Mouse (Mus musculus) thymus, postnatal 36 days (tissue): ENCODE measurements around the gene Foxred2.

ENCODE experiments used
- DNase-seq, 2 experiments: peaks; one replicate each; pipeline ENCODE4 v3.0.0; 2022; ENCODE audit warnings: mixed read lengths in 2 of 2

Foxred2 gene

DNA sequence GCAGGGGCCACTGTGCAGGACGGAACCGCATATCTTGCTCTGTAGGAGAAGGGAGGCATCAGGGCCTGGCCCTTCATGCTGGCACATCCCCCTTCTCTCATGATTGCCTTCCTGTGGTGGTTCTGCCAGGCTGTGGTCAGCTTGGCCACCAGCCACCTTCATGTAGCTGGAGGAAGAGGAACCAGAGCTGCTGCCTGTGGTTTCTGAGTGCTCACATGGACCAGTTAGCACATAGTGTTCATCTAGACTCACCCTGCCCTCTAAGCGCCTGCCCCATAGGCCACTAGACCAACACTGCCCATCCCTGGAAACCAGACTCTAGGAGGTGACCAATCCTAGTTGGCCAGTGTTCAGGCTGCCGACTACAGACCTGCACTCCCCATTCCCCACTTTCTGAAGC lies 10.8 kb downstream of the Foxred2 start:
- DNase-seq, result no peak

DNA sequence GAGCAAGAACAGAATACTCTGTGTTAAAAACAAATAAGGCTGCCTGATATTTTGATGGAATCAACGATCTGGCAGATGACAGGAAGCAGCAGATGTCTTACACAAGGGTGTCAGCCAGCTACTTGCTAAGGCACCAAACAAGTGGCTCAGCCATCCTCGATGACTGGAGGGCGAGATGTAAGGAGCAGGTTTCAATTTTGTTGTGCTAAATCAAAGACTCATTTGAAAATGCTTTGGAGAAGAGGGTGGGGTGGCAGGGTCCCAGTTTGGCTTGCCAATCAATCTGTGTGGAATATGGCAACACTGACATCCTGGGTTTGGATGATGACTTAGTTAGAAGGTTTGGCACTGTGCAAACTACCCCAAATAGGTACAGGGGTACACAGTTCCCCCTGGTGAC lies 15.0 kb downstream of the Foxred2 start:
- no peak for DNase-seq

DNA sequence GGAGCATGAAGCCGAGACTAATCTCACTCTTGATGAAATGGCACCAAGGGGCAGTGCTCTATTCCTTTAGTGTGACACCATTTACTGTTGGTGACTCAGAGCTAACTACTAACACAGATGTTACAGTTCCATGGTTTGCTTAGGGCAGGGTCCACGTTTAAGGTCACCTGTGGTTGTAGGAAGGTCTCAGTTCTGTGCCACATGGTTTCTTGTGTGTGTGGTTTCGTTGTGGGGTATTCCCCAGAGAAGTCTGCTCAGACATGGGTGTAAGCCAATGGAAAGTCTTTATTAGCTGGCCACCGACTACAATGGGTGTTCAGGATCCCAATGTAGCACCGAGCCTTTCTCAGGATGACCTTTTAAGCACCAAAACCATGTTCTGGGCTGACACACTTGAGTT lies 18.0 kb downstream of the Foxred2 start:
- no peak for DNase-seq

DNA sequence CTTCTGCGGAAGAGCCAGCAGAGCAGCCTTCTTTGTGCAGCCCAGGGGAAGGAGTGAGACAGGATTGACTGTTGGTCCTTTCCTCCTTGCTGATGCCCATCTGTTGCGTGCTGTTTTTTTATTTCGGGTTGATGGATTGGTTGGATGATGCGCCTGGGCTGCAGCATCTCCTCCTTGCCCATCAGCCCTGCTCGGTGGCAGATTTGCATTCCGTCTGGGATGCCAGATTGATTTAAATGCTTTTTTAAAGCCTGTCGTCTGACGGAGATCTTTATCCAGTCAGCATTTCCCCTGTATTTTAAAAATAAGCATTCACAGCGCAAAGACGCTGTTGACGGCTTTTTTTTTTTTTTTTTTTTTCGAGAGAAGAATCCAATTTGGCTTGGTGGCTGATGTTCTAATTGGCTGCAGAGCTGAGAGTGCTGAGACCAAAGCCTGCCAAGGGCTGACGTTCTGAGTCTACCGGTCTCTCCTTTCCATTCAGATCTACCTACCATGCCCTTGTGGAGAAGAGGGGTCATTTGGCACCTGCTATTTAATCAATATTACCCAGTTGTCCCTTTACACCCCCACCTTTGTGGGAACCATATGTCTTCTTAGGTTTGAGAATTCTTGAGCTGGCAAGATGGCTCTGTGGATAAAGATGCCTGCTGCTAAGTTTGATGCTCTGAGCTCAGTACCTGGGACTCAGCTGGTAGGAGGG lies 20.7 kb downstream of the Foxred2 start:
- DNase-seq, result no peak

DNA sequence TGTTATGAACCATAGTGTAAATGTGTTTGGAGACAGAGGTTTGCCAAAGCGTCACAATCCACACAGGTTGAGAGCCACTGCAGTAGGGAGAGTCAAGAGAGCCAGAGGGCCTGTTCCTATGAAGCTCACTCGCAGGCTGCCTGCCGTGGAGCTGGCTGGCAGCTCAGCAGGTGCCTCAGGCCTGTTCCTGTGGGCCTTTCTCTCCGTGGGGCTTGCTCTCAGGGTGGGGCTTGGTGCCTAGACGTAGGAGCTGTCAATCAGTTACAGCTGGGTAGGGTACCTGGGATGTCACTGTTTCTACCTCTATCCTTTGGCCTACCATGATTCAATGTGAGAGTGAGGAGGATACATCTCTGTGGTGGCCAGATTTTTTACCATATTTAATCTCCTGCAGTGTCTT lies 21.6 kb downstream of the Foxred2 start:
- DNase-seq, result no peak

DNA sequence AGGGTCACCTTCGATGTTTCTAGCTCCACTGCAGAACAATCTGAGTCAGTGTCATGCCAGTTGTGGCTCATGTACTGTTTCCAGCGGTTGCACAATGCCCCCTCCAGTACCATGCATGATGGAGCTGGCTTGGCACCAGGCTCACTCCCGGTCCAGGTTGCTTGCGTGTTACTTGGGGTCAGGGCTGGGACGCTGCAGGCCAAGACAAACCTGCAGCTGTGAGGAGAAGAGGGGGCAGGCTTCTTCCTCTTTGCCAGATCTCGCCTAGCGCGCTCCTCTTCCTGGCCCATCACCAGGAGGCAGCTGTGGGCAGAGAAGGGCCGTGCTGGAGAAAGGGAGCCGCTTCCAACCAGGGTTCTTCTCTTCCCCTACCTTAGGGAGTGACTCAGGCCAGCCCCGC lies 22.2 kb downstream of the Foxred2 start:
- DNase-seq, result peak in 1 of 2 experiments; percentile 8

DNA sequence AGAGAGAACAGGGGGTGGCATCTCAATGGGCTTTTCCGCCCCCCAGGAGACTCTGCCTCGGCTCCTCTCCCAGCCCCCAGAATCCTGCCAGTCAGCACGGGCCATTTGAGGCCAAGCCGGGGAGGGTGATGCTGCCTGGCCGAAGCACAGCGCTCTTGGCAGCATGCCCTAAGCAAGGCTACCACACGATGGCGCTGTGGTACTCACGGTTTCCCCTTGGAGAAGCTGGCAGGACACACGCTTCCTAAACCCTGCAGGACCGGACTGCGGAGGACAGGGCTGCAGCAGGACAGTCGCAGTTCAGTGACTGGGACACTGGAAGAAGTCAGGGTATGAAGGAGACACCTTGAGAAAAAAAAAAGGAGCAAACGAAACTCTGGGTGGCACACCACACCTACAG lies 22.8 kb downstream of the Foxred2 start:
- DNase-seq, result peak; percentile 87 to 94

DNA sequence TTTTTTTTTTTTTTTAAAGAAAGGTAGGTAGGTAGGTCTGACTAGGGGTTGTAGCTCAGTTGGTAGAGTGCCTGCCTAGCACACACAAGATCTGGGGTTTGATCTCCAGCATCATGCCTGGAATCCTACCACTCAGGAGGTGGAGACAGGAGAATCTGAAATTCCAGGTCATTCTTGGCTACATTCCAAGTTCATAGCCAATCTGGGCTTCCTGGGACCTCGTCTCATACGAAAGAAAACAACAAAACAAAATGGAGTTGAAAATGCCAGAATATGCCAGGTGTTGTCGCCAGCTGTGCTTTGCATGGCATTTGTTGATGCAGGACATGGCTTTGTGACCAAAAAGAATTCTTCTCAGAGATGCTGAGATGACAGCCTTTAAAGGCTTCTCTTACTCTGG lies 23.3 kb downstream of the Foxred2 start:
- no peak for DNase-seq

DNA sequence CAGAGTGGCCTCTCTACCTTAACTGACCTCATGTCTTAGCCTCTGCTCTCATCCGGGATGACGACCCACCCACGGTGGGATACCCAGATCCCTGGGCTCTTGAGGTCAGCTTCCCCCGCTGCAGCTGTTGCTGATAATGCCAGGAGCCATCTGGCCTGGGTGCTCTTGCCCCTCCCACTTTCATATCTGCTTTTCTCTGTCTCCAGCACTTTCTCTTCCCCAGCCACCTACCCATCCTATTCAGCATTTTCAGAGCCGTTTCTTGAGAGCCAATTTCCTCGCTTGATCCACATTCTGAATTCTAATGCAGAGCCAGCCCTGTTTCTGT lies 24.9 kb downstream of the Foxred2 start:
- DNase-seq, result no peak

DNA sequence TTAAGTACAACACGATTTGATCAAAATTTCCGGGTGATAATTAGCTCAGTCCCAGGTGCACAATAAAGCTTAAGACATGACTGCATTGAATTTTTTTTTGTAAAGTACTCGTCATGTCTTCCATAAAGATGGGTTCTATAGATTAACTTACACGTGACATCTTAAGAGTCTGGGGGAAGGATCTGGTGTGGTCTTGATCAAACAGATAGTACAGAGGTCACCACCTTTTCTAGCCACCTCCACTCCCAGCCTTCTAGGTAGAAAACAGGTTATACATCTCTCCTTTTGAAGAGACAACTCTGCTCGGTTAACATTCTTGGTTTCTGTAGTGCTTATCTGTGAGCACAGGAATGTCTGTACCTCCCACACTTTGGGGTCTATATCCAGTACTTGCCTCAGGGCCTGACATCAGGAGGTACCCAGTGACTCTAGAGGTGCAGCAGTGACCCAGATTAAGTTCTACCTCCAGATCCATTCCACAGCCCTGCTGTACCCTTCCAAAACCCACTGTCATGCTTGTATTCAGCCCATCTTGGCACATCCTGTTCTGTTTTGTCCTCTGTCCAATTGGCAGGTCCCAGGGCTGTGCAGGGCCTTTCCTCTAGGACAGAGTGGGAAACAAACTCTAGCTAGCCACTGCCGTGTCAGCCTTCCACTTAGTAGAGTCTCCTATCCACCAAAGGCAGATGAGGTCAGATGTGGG lies 25.4 kb downstream of the Foxred2 start:
- no peak for DNase-seq

DNA sequence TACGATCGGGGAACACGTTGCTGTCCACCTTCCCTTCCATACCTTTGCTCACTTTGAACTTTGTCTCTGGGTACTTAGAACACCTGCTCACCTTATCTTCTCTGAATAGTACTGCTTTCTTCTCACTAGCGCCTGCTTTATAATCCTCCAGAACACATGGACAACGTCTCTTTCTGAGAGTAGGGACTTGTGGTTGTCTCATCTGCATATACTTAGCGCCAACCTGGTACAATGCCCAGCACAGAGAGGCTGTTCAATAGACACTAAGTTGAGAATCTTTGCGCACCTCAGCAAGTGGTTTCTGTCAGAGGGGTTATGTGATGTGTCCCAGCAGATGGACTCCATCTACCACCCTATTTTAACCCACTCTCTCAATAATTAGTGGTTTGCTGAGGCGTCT lies 26.7 kb downstream of the Foxred2 start:
- DNase-seq, result no peak

DNA sequence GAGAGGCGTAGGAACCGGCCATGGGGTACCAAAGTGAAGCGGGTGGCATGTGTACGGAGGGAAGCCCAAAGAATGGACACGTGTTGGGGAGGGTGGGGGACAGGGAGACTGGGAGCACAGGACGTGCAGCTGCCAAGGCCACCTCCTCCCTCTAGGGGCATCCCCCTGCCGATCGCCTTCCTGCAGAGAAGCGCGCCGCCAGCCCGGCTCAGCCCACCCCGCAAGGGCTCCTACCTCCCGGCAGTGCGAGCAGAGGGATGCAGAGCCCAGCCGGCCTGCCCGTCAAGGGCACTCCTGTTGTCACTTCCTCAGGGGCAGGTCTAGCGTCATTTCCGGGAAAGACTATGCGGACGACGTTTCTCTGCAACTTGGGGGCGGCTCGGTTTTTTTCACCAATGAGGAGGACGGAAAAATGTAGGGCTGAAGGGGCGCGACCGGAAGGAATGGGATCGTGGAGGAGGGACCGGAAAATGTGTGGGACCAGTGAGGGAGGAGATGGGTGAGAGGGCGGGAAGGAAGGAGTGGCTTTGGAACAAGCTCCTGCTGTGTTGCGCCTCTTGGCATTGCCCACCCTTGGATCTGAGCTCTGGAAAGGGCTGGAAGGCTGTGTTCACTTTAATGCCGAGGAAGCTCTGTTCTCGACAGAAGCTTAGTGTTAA lies 27.7 kb downstream of the Foxred2 start, which contains the start of gene Txn2:
Gene Txn2 (minus strand): TSS at position 334 of the 659 bp plus-strand sequence.
- peak; percentile 92 to 95 for DNase-seq

DNA sequence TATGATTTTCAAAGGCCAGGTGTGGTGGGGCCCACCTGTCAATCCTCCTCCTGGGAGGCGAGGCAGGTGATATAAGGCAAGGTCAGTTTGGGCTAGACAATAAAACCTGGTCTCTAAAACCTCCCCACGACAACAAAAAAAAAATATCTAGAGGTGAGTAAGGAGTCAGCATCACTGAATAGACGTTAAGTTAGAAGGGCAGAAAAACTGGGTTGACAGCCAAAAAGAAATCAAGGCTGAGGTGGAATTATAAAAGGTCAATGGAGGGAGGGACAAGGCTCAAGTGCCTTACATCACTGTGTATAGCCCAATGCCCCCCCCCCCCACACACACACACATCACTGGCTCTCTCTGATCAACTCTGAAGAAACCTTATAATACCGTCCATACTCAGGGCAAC lies 28.4 kb downstream of the Foxred2 start:
- DNase-seq, result no peak

DNA sequence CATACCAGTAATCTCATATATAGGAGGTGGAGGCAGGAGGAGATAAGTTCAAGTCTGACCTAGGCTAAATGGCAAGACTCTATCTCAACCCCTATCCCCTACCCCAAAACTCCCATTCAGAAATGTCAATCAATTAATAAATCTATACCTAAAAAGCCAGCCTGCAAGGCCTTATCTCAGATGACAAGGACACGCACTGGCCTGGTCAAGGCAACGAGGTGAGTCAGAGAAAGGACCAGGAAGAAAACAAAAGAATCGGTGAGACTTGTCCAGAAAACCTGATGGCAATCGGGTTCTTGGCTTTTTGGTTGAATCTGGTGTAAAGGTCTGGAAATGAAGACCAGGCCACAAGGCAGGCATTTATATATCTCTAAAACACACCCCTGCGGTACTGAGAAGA lies 29.6 kb downstream of the Foxred2 start:
- DNase-seq, result no peak

DNA sequence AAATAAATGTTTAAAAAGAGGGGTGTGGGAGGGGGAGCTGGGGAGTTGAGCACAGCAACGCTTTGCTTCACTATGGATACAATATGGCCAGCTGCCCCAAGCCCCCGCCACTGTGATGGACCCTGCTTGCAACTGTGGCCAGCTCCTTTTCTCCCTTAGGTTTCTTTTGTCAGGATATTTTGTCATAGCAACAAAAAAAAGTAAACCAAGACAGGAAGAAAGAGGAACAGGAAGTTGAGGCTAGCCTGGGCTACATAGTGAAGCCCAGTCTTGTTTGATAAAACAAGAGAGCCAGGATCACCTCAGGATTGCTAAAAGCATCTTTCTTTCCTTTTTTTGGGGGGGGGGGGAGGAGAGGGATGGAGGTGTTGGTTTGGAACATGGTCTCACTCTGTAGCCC lies 31.3 kb downstream of the Foxred2 start:
- DNase-seq, result no peak

DNA sequence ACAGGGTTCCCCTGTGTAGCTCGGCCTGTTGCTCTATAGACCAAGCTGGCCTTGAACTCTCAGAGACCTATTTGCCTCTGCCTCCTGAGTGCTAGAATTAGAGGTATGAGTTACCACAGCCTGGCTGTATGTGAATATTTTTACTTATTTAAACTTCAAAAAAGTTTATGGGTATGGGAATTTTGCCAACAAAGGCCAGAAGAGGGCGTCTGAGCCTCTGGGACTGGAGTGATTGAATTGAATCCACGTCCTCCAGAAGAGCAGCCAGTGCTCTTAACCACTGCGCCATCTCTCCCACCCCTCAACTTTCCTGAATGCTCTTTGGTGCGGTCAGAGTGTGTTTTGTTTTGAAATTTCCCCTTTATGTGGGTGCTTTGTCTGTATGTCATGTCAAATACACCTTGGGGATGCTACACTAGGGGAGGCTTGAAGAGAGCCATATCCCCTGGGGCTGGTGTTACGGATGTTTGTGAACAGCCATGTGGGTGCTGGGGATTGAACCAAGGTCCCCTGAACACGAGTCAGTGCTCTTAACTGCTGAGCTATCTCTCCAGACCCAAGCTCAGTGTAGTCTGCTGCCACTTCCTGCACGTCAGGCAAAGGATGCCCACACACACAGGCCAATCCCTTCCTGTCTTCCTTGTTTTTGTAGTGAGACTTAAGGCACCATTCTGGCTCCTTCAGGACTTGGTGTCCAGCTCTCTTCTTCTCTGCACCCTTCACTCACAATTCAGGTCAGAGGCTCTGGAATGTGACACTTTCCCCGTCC lies 33.1 kb downstream of the Foxred2 start:
- no peak for DNase-seq

DNA sequence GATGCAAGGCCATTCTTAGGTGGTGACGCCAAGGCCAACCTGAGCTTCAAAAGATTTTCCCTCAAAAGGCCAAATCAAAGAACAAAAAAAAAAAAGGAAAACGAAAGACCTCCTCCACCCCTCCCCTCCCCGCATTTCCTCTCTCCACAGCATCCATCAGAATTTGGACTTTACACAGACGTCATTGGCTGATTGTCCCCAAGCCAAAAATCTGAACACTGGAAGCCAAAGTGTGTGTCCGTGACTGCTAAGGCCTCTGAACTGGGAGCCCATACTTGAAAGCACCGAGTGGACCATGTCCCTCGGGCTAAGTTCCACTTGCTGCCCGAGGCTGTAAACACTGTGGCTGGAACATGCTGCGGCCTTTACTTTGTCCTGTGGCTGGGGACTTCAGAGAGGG lies 33.8 kb downstream of the Foxred2 start:
- no peak for DNase-seq

DNA sequence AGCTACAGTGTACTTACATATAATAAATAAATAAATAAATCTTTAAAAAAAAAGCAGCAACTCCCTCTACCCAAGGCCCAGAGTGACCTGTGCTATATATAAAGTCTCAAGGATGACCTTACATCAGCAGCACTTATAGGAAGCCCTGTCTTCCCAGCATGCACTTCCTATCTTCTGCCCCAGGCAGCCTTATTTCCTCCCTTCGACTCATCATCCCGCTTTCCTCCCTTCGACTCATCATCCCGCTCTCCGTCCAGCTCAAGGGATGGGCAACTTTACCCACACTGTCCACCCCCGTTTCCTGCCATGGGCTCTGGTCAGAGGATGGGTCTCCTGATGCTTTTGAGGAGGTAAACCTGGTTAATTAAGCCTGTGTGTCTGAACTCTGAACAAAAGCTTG lies 34.9 kb downstream of the Foxred2 start:
- no peak for DNase-seq

DNA sequence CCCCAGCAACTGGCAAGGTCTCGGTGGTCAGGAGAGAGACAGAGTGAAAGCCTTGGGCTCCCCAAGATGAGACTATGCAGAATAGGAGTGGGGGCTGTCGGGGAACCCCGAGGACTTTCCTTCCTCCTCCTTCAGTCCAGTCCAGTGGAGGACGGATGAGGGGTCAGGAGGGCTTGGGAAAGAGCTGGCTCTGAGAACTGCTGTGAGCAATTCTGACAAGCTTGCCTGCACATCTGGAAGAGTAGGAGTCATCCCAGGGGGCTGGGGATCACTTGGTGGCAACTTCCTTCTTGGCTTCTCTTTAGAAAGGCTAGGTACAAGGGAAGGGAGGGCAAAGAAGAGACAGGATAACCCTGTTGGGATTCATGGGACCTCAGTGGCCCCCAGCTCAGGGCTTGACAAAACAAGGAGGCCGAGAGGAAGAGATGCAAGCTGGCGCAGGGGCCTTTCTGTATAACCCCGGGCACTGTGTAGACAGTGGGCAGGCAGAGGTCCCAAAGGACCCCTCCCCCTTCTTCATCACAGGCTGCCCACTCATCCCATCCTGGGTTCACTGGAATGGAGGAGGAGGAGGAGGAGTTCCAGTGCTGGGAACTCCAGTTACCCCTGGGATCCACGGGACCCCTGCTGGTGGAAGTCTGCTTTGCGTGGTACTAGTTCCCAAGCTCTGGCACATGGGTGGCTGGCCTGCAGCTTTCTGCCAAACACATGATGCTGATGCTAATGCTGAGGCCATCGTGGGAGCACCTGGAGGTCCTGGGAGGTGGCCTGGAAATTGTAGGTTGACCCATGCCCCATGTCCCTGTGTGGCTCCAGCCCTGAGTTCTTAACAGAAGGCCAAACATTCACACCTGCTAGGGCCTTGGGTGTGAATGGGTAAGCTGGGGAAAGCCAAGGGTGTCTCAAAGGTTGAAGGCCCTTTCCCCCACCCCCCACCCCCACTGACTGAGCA lies 35.7 kb downstream of the Foxred2 start:
- DNase-seq, result no peak

DNA sequence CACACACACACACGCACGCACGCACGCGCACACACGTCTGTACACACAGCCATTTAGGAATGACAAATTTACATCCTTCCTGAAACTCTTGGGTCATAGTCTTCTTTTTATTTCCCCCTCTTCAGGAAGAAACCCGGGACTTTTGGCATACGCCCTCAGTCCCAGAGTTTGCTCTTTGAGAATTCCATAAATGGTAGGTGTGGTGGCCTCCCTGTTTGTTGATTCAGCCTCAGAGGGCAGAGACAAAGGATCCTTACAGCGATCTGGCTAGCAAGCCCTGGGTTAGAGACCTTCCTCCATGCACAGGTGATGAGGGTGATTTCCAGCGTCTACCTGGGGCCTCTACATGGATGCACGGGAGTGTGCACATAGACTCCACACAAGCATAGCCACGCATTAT lies 37.1 kb downstream of the Foxred2 start:
- DNase-seq, result no peak

DNA sequence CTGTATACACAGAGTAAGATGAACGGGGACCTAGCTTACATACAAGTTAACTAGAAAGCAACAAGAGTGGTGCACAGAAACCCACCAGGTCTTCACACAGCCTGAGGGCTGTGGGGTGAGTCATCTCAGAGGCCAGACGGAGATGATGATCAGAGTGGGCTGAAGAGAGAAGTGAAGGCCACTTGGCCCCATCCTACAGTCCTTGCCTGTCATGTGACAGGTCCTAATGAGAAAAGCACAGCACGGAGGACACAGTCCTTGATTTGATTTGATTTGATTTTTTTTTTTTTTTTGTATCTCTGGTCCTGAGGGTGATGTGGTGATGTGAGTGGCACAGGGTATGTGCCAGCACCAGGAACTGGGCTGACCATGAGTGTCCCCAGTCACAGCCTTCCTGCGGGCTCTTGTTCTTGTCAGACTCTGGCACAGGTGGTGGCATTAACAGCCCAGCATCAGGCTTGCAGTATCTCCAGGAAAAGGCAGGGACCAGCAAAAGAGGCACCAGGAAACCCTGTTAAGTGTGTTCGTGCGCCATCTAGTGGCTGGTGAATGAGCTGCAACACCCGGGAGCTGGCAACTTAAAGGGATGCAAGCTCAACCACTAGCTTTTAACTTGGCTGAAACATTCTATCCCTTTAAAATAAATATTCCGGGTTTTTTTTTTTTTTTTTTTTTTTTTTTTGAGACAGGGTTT lies 39.5 kb downstream of the Foxred2 start:
- DNase-seq, result peak; percentile 82 to 84

DNA sequence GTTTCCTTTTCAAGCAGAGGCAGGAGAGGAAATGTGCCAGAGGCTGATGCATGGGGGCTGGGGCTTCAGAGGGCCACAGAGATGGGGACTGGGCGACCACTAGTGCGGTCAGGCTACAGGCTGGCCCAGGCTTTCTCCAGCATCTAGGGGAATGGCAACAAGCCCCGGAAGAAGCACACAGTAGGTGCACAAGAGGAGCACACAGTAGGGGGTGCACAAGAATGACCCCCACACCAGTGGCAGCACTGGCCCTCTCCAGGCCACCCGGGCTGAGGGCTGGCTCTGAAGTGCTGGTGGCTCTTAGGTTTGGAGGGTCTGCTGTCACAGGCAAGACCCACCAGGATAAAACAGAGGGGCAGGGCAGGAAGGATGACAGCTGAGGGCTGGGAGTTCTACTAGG lies 41.2 kb downstream of the Foxred2 start:
- no peak for DNase-seq
